ENCODE assay signal across 17 mouse cellular contexts in the genomic region with DNA sequence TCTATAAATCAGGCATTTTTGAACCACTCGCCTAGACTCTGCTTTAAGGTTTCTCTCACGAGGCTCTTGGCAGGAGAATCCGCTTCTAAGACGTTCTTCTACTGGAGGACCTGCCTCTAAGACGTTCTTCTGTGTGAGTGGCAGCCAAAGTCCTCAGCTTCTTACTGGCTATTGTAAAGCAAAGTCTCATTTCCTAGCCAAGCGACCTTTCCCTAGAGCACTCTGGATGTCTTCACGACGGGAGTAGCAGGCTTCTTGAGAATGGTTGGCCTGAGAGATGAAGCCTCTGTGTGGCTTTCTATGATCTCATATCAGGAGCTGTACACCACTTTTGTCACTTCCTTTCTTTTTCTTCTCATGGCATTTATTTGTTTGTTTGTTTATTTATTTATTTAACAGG. TPM values are rescaled to one million over a fixed set of nuclear protein-coding genes. Genes with fewer than 3 reads are reported as not detected.
"Had no signal": no experiment of that assay in that cellular context is flagged by ENCODE, and none has a peak within 500 bp of the region (broad histone marks: within the 10 kb centered on the region; RNA-seq: fewer than 3 reads in every experiment).

No protein-coding gene starts in this region.

- H3K27ac ChIP-seq: midbrain, embryonic 10.5 days; midbrain, embryonic 12.5 days; neural tube, embryonic 12.5 days; stomach, embryonic 15.5 days; stomach, postnatal 0 days had no signal

- H3K9ac ChIP-seq: lung, embryonic 14.5 days; midbrain, embryonic 12.5 days; neural tube, embryonic 12.5 days; stomach, embryonic 15.5 days had no signal

- H3K4me1 ChIP-seq: midbrain, embryonic 10.5 days; midbrain, embryonic 12.5 days; neural tube, embryonic 12.5 days; stomach, embryonic 15.5 days had no signal

- H3K4me3 ChIP-seq: midbrain, embryonic 10.5 days; midbrain, embryonic 12.5 days; neural tube, embryonic 12.5 days; stomach, embryonic 15.5 days had no signal

- H3K9me3 ChIP-seq: midbrain, embryonic 10.5 days; midbrain, embryonic 12.5 days; neural tube, embryonic 12.5 days; stomach, embryonic 15.5 days had no signal

- H3K4me2 ChIP-seq: lung, embryonic 14.5 days; midbrain, embryonic 12.5 days; neural tube, embryonic 12.5 days; stomach, embryonic 15.5 days had no signal

- H3K36me3 ChIP-seq: midbrain, embryonic 10.5 days; midbrain, embryonic 12.5 days; neural tube, embryonic 12.5 days; stomach, embryonic 15.5 days had no signal

- H3K27me3 ChIP-seq: midbrain, embryonic 12.5 days; neural tube, embryonic 12.5 days; stomach, embryonic 15.5 days had no signal

- ATAC-seq: midbrain, embryonic 16.5 days had no signal

- DNase-seq: lung, adult 18-20 months; lung, embryonic 14.5 days; lung, postnatal 10 days; lung, postnatal 4 days; midbrain, embryonic 14.5 days; right cerebral cortex, postnatal 14 days; thymus, adult 2 months; thymus, postnatal 25 days; thymus, postnatal 4 days had no signal

RNA-seq across cellular contexts. Expression of gene Abcc2, which starts 13.5 kb away (rescaled TPM):
- total RNA-seq: megakaryocyte-erythroid progenitor cell, adult 5-6 weeks had no signal
- polyA plus RNA-seq: lung, embryonic 14.5 days; lung, embryonic 16.5 days; midbrain, embryonic 12.5 days; midbrain, embryonic 14.5 days had no signal
